ENCODE assay signal across 9 mouse cellular contexts in genomic region chr2:93372097-93372571, GRCm38 (mm10). TPM values are rescaled to one million over a fixed set of nuclear protein-coding genes. Genes with fewer than 3 reads are reported as not detected.
DNase-seq lines count a peak whose midpoint lies in the region; ATAC-seq and TF ChIP-seq lines count a peak whose summit lies in the region.
"Had no signal": no experiment of that assay in that cellular context is flagged by ENCODE, and none has a peak within 500 bp of the region (broad histone marks: within the 10 kb centered on the region; RNA-seq: fewer than 3 reads in every experiment).

No protein-coding gene starts in this region.

- no peak overlapping the region for H3K27ac ChIP-seq in kidney, embryonic 15.5 days

- 0 out of 2 replicates have a peak, but pooled peaks have one; percentile 43 for ATAC-seq in kidney, embryonic 15.5 days (replicated peaks; ENCODE audit: low FRiP score)
- no peak for ATAC-seq in Patski

- H3K9ac ChIP-seq in kidney, embryonic 15.5 days, result no peak overlapping the region

- CTCF ChIA-PET in Patski (lab: Charles Lee), result no interaction called here

- no peak for TF ChIP-seq CTCF in Patski (IDR thresholded peaks at IDR 0.05)

- no peak overlapping the region for H3K4me2 ChIP-seq in kidney, embryonic 15.5 days

- in situ Hi-C loops in Patski (cut with MboI; ENCODE audit: low pct_unique_long_range_greater_than_20kb), result no loop called here

- peaks cover 18% of the 10 kb centered on the region for H3K4me1 ChIP-seq in kidney, embryonic 15.5 days

- DNase-seq in kidney, adult 9 months, result no peak
- DNase-seq in MN1 (ENCODE audit: low spot score) (peak; percentile 66), Patski (ENCODE audit: low read depth, low spot score) (peak; percentile 22)
- peak; percentile 38 for DNase-seq in heart, postnatal 4 days
- DNase-seq in ovary, postnatal 36 days (ENCODE audit: low spot score), result no peak
- no peak for DNase-seq in thymus, postnatal 14 days
- DNase-seq: cerebellum, adult 11 months; gastrocnemius, postnatal 36 days had no signal

- H3K4me3 ChIP-seq in kidney, embryonic 15.5 days (replicated peaks), result no peak overlapping the region

- no peaks in the 10 kb centered on the region for H3K36me3 ChIP-seq in kidney, embryonic 15.5 days

- 19% methylated on average over 4 of the region's 6 CpGs for WGBS in kidney, embryonic 15.5 days

- POLR2A ChIA-PET in Patski (lab: Charles Lee), result interaction anchor here (0.5 kb wide), 1 partner anchor 83 kb away, joined by 3 read pairs; no protein-coding TSS in a partner anchor

- no peaks in the 10 kb centered on the region for H3K27me3 ChIP-seq in kidney, embryonic 15.5 days
- H3K27me3 ChIP-seq in Patski, result no peaks in the 10 kb centered on the region

- H3K9me3 ChIP-seq in kidney, embryonic 15.5 days (replicated peaks), result no peaks in the 10 kb centered on the region

RNA-seq across cellular contexts. Expression of gene Tspan18, which starts 37.8 kb away (rescaled TPM):
- 41.0 and 44.8 TPM in 2 replicates for polyA plus RNA-seq in kidney, embryonic 15.5 days (2015; fragmentation: Nextera tagmentation; extraction: Ambion mirVana)
- 16.6 TPM for polyA plus RNA-seq in Patski (2021)
- total RNA-seq in heart, postnatal 4 days (2021), result 10 to 100 TPM; 60.2 to 64.7 TPM

Comparison
In these comparisons a context has a peak if more than half of its experiments do, and no peak if none do; other contexts are left out.
1. DNase-seq: peak in MN1 (single experiment), Patski (single experiment) and heart, postnatal 4 days (single experiment); none in kidney, adult 9 months (single experiment), ovary, postnatal 36 days (single experiment) and thymus, postnatal 14 days (single experiment).